ENCODE assay signal across 8 mouse cellular contexts in genomic region chr2:152693233-152693632, GRCm38 (mm10). TPM values are rescaled to one million over a fixed set of nuclear protein-coding genes. Genes with fewer than 3 reads are reported as not detected.
DNase-seq lines count a peak whose midpoint lies in the region; ATAC-seq lines count a peak whose summit lies in the region.

No protein-coding gene starts in this region.

- H3K9me3 ChIP-seq in forebrain, embryonic 12.5 days, result no peaks in the 10 kb centered on the region
- H3K9me3 ChIP-seq in megakaryocyte, embryonic 14.5 days, result no peaks in the 10 kb centered on the region

- peaks cover 14% of the 10 kb centered on the region for H3K4me1 ChIP-seq in forebrain, embryonic 12.5 days
- H3K4me1 ChIP-seq in megakaryocyte, embryonic 14.5 days, result peaks cover 40% of the 10 kb centered on the region

- peak overlapping the region; percentile 29; the same call in 1 of the 2 replicates for H3K9ac ChIP-seq in forebrain, embryonic 12.5 days

- H3K4me3 ChIP-seq in forebrain, embryonic 12.5 days (replicated peaks), result no peak overlapping the region
- peak overlapping the region; percentile 23 for H3K4me3 ChIP-seq in megakaryocyte, embryonic 14.5 days (replicated peaks)

- H3K27ac ChIP-seq in forebrain, embryonic 12.5 days, result peak overlapping the region; percentile 38; the same call in 1 of the 2 replicates

- intact Hi-C loops in left cerebral cortex, postnatal 14 days (cut with DNase I), result no loop called here

- peak; percentile 60 for DNase-seq in layer of hippocampus, adult 11-12 months (ENCODE audit: low spot score)
- no peak for DNase-seq in layer of hippocampus, adult 9-11 months
- DNase-seq in c-Kit-positive CD71-positive TER-119-positive erythroid progenitor cells, embryonic 14.5 days (ENCODE audit: low spot score), result peak; percentile 71
- peak; percentile 61 to 76 for DNase-seq in left cerebral cortex, postnatal 14 days (ENCODE audit: low spot score in 2 of 2)
- DNase-seq in right cerebral cortex, postnatal 25 days, result peak; percentile 61

- no peaks in the 10 kb centered on the region for H3K27me3 ChIP-seq in forebrain, embryonic 12.5 days
- H3K27me3 ChIP-seq in megakaryocyte, embryonic 14.5 days (replicated peaks), result no peaks in the 10 kb centered on the region

- 22% methylated on average over 9 of the region's 9 CpGs for WGBS in forebrain, embryonic 12.5 days

- H3K4me2 ChIP-seq in forebrain, embryonic 12.5 days, result peak overlapping the region; percentile 46

- ATAC-seq in forebrain, embryonic 12.5 days (ENCODE audit: low FRiP score), result peak; percentile 39
- peak; percentile 55 to 64; a peak in 1 of 4 replicates for ATAC-seq in hematopoietic stem cell, adult 5-6 weeks (replicated peaks in 1 of 2; ENCODE audit: insufficient read depth in 1 of 2, low FRiP score in 2 of 2, low TSS enrichment in 1 of 2, low read depth in 1 of 2, poor library complexity in 2 of 2, severe bottlenecking in 2 of 2)

- H3K36me3 ChIP-seq in forebrain, embryonic 12.5 days (replicated peaks), result peaks cover 67% of the 10 kb centered on the region
- peaks cover 93% of the 10 kb centered on the region for H3K36me3 ChIP-seq in megakaryocyte, embryonic 14.5 days (replicated peaks; ENCODE audit: low read length)

RNA-seq across cellular contexts. Expression of gene Mcts2, which starts 6.4 kb away (rescaled TPM):
- polyA plus RNA-seq in forebrain, embryonic 12.5 days (2016; fragmentation: Nextera tagmentation; extraction: Ambion mirVana), result 39.5 and 41.2 TPM in 2 replicates
- 15.0 and 19.1 TPM in 2 replicates for total RNA-seq in hematopoietic stem cell, adult 5-6 weeks (2017)
- 10 to 100 TPM; 17.9 to 20.4 TPM for total RNA-seq in left cerebral cortex, postnatal 14 days (2021)
- polyA plus RNA-seq in megakaryocyte, embryonic 14.5 days (2012; ENCODE audit: insufficient read depth, low replicate concordance), result not detected in 2 replicates

RNA-seq across cellular contexts. Expression of gene H13, which starts 24.0 kb away (rescaled TPM):
- polyA plus RNA-seq in forebrain, embryonic 12.5 days (2016; fragmentation: Nextera tagmentation; extraction: Ambion mirVana), result 128 and 131 TPM in 2 replicates
- 104 and 106 TPM in 2 replicates for total RNA-seq in hematopoietic stem cell, adult 5-6 weeks (2017)
- 10 to 100 TPM; 90.8 to 90.9 TPM for total RNA-seq in left cerebral cortex, postnatal 14 days (2021)
- polyA plus RNA-seq in megakaryocyte, embryonic 14.5 days (2012; ENCODE audit: insufficient read depth, low replicate concordance), result 88.7 and 308 TPM in 2 replicates

RNA-seq across cellular contexts. Expression of gene Id1, which starts 42.8 kb away (rescaled TPM):
- 37.9 and 48.5 TPM in 2 replicates for polyA plus RNA-seq in forebrain, embryonic 12.5 days (2016; fragmentation: Nextera tagmentation; extraction: Ambion mirVana)
- total RNA-seq in hematopoietic stem cell, adult 5-6 weeks (2017), result 5.8 and 9.6 TPM in 2 replicates
- total RNA-seq in left cerebral cortex, postnatal 14 days (2021), result 10 to 100 TPM; 19.5 to 26.4 TPM
- polyA plus RNA-seq in megakaryocyte, embryonic 14.5 days (2012; ENCODE audit: insufficient read depth, low replicate concordance), result 9.3 and 45.9 TPM in 2 replicates
